Mouse (Mus musculus): ENCODE measurements at regions not wholly inside any gene's neighbourhood (a gene's known extent, or its start where the extent isn't known, plus 50 kb on each side); places are given as distances from the start of the nearest gene placed in this dataset.
A peak's percentile ranks its signal among the peaks of the same experiment; 100 is the strongest.

DNA sequence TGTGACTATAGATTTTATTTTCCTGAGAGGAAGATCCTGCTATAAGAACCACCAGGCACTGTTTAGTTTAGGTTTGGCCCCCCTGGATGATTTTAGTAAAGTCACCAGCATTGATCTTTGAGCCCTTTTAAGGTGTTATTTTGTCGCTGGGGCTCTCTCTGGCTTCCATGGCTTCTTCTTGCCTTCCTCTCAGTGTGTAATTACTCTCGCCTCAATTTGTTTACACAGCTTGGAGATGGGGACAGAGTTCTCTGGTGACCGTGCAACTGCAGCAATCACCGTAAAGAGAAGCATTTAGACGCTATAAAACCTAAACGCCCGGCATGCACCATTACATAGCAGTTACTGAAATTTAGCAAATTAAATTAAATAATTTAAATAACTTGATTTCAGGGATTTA lies 788.5 kb upstream of the Car8 start:
- peaks cover 8% of the 10 kb centered on the region for H3K27me3 ChIP-seq
- no peaks in the 10 kb centered on the region for H3K9me3 ChIP-seq
- ATAC-seq (ENCODE audit: insufficient number of reproducible peaks, insufficient read depth, low FRiP score, low TSS enrichment), result no peak
- WGBS, result 8% methylated on average over 7 of the region's 7 CpGs
- no peaks in the 10 kb centered on the region for H3K36me3 ChIP-seq
- no peak overlapping the region for H3K9ac ChIP-seq
- H3K27ac ChIP-seq, result no peak overlapping the region
- no peak overlapping the region for H3K4me3 ChIP-seq
- peaks cover 8% of the 10 kb centered on the region; the same call in 1 of the 2 replicates for H3K4me1 ChIP-seq
- peak overlapping the region; percentile 87; the same call in 1 of the 2 replicates for H3K4me2 ChIP-seq (replicated peaks)

DNA sequence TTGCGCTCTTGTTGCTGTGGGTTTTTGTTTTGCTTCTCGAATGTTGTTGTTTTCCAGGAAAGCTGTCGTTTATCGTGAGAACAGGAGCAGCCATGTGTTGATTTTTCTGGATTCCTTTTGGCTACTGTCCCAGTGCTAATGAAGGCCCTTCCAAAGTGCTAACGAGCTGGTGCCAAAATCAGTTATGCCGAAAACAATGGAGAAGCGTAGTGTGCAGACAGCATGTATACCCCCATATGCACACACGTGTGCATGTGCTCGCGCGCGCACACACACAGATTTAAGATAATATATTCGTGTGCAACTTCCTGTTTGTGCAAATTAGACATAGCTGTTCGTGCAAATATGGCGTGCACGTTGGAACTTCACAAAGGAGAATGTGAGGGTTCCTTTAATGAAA lies 788.0 kb upstream of the Car8 start:
- Histone ChIP-seq H3K36me3 (no peaks in the 10 kb centered on the region), H3K27ac (no peak overlapping the region), H3K4me3 (no peak overlapping the region), H3K27me3 (peaks cover 8% of the 10 kb centered on the region), H3K4me2 (replicated peaks) (no peak overlapping the region), H3K9me3 (no peaks in the 10 kb centered on the region), H3K4me1 (peaks cover 8% of the 10 kb centered on the region; the same call in 1 of the 2 replicates), H3K9ac (no peak overlapping the region)
- WGBS, result 80% methylated on average over 16 of the region's 16 CpGs
- no peak for ATAC-seq (ENCODE audit: insufficient number of reproducible peaks, insufficient read depth, low FRiP score, low TSS enrichment)

DNA sequence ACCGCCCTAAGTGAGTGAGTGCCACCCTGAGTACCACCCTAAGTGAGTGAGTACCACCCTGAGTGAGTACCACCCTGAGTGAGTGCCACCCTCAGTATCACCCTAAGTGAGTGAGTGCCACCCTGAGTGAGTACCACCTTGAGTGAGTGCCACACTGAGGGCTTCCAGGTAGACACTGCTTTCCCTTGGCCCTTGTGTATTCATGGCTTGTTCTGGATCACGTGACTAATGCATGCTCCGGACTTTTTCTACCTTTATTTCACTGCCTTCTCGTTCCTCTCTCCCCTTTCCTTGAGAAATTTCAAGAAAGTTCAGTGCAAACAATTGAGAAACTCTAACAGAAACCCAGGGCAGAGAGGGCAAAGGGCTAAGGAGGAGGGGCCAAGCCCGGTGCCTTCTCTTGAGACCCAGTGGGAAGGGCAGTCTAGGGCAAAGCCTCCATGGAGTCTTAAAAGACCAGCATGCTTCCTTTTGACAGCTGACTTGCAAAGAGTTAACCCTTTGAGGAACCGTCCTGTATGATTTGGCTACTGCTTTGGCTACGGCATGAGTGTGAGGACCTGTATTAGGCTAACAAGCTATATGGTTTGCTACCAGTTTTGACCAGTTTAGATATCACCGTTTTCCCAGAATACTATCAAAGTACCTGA lies 787.1 kb upstream of the Car8 start:
- H3K27me3 ChIP-seq, result peaks cover 8% of the 10 kb centered on the region
- H3K4me1 ChIP-seq, result peaks cover 8% of the 10 kb centered on the region; the same call in 1 of the 2 replicates
- H3K36me3 ChIP-seq, result no peaks in the 10 kb centered on the region
- H3K9ac ChIP-seq, result no peak overlapping the region
- WGBS, result 52% methylated on average over 8 of the region's 8 CpGs
- no peak overlapping the region for H3K4me3 ChIP-seq
- ATAC-seq (ENCODE audit: insufficient number of reproducible peaks, insufficient read depth, low FRiP score, low TSS enrichment), result no peak
- no peak overlapping the region for H3K4me2 ChIP-seq (replicated peaks)
- H3K27ac ChIP-seq, result no peak overlapping the region
- H3K9me3 ChIP-seq, result no peaks in the 10 kb centered on the region

DNA sequence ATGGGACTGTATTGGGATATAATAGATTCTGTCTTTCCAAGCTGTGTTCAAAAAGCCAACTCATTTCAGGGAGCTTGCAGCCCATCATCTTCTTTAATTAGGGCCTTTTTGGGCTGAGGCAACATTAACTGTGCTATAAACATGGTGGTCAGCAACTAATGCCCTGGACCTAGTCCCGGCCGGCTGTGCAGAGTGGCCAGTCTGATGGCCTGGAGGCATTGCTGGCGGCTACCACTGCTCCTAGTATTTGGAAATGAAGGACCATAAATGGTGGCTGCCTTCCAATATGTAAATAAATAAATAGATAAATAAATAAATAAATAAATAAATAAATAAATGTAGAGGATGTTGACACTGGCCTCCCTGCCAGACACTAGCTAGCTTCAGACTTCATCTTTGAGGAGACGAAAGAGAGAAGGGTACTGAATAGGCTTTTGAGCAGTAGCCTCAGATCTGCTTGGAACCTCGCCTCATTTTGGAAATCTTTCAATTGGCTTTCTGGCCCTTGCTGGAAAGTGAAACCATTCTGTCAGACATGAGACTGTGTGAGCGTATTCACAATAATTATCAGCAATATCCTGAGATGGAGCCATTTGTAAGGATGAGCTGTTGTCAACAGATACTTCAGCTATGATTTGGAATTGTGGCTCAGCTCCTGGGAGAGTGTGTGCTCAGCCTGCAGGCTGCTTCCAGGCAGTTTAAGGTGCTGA lies 785.5 kb upstream of the Car8 start:
- Histone ChIP-seq H3K9ac (no peak overlapping the region), H3K9me3 (no peaks in the 10 kb centered on the region), H3K4me2 (replicated peaks) (no peak overlapping the region), H3K4me3 (no peak overlapping the region), H3K4me1 (peaks cover 18% of the 10 kb centered on the region; the same call in 1 of the 2 replicates), H3K36me3 (no peaks in the 10 kb centered on the region), H3K27me3 (peaks cover 8% of the 10 kb centered on the region), H3K27ac (no peak overlapping the region)
- 83% methylated on average over 6 of the region's 6 CpGs for WGBS
- no peak for ATAC-seq (ENCODE audit: insufficient number of reproducible peaks, insufficient read depth, low FRiP score, low TSS enrichment)

DNA sequence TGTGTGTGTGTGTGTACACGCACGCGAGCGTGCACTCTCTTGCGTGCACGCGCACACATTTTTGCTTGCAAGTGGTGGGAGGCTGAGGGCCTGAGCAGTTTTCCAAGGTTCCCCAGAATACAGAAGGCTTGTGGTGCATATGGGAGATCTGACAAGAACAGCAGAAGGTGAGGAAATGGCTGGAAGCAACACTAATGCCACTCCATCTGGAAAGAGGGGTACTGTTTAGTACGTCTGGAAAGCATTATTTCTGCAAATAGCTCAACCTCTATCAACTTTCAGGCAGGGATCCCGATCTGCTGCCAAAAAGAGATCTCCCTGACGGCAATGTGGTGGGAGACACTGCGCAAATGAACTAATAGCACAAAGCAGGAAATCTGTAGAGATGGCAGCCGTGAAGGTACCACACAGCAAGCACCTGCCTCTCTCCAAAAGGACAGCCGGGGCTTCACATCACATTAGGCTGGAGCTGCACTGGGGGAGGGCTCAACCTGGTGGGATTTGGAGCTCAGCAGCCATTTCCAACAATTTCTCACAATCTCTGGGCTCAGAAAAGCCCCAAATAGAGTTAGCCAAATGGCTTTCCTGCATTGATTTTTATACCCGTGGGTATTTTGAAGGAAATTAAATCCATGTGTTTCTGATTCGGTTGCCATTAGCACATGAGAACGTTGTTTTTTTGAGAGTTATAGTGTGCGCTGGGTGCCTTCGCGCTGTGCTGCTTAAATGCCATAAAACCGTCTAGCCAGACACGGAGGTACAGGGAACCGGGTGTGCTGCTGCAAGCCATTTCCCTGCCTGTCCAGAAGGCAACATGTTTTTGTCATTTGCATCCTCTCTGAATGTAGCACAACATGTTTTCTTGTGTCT lies 780.6 kb upstream of the Car8 start:
- peaks cover 40% of the 10 kb centered on the region for H3K4me1 ChIP-seq
- H3K9me3 ChIP-seq, result no peaks in the 10 kb centered on the region
- peaks cover under 1% of the 10 kb centered on the region; the same call in 1 of the 2 replicates for H3K27me3 ChIP-seq
- H3K4me2 ChIP-seq (replicated peaks), result peak overlapping the region; percentile 19
- H3K27ac ChIP-seq, result peak overlapping the region; percentile 31; the same call in 1 of the 2 replicates
- no peak for ATAC-seq (ENCODE audit: insufficient number of reproducible peaks, insufficient read depth, low FRiP score, low TSS enrichment)
- 42% methylated on average over 22 of the region's 22 CpGs for WGBS
- no peak overlapping the region for H3K4me3 ChIP-seq
- no peak overlapping the region for H3K9ac ChIP-seq
- H3K36me3 ChIP-seq, result no peaks in the 10 kb centered on the region

DNA sequence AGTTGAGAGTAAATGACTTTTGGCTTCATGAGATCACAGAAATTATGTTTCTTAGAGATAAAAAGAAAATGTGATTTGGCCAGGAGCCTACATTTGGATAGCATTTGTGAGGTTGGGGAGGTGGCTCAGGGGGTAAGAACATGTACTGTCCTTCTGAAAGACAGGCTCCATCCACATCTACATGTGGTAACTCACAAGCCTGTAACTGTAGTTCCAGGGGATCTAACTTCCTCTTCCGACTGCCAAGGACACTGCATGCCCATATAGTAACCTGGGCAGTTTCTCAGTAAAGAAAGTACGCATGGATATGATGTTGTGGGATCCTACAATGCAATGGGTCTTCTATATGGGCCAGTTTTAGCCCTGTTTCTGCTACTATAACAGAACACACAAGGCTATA lies 779.4 kb upstream of the Car8 start:
- Histone ChIP-seq H3K9me3 (no peaks in the 10 kb centered on the region), H3K9ac (no peak overlapping the region), H3K4me3 (no peak overlapping the region), H3K27me3 (peaks cover 4% of the 10 kb centered on the region; the same call in 1 of the 2 replicates), H3K27ac (no peak overlapping the region), H3K4me2 (replicated peaks) (no peak overlapping the region), H3K36me3 (no peaks in the 10 kb centered on the region), H3K4me1 (peaks cover 40% of the 10 kb centered on the region)
- ATAC-seq (ENCODE audit: insufficient number of reproducible peaks, insufficient read depth, low FRiP score, low TSS enrichment), result no peak
- WGBS, result 98% methylated on average over 2 of the region's 2 CpGs

DNA sequence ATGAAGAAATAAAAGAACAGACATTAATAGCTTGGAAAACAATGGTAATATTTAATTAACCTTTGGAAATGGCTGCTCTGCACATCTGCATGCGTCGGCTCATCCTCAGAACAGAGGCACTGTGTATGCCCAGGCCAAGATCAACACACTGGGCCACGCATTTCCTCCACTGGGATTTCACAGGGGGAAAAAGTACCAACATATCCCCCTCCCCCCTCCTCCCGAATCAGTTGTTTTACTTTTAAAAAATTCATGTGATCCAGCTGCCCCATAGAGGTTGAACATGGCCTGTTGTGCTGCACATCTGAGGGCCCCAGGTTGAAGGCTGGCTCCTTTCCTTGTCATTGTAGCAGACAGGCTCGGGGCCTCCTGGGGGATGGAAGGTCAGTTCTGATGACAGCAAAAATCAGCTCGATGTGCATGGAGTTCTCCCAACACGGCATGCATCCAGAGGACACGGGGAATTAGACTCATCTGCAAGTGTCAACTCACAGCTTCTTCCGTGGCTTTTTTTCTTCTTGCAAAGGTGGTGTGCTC lies 777.7 kb upstream of the Car8 start:
- Histone ChIP-seq H3K27ac (no peak overlapping the region; the same call in 1 of the 2 replicates), H3K36me3 (no peaks in the 10 kb centered on the region), H3K9ac (no peak overlapping the region), H3K4me2 (replicated peaks) (no peak overlapping the region), H3K9me3 (no peaks in the 10 kb centered on the region), H3K27me3 (peaks cover 4% of the 10 kb centered on the region; the same call in 1 of the 2 replicates), H3K4me3 (no peak overlapping the region), H3K4me1 (peaks cover 40% of the 10 kb centered on the region)
- 48% methylated on average over 9 of the region's 9 CpGs for WGBS
- ATAC-seq (ENCODE audit: insufficient number of reproducible peaks, insufficient read depth, low FRiP score, low TSS enrichment), result no peak; the same call in 1 of the 2 replicates

DNA sequence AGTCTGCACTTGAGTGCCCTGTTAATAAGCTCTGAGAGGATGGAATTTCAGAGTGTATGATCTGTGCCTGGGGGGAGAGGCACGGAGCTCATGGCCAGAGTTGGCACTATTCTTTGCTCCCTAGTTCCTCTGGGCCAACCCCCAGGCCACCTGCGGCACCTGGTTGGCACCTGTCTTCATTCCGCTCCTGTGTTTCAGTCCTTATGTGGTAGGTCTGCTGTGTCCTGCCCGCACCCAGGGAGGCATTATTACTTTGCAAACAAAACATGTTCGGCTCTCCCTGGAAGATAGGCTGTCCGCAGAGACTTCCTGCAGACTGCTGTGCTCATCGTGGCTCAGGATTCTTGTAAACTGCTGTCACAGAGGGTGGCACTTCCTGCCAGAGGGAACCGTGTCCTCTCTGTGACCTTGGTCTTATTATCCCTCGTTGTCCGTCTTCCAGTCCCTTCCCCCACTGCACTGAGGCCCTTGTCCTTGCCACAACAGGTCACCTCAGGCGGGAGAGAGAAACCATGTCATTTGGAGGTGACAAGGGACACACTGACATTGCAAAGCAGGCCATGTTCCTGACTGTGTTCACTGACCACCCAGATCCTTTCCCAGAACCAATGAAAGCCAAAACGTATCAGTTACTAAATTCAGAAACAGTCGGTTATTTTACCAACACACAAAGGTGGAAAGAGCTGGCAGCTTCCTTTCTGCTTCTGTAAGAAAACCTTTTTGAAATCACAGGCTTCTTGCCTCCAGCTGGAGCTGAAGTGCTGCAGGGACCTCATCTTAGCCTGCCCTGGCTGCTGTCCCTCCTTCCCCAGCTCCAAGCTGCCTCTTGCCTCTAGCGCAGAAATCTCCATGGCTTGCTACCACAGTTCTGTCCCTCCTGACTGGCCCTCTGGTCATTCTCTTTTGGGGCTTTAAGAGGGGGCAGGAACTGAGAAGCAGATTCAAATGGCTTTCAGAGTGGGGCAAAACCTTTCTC lies 777.0 kb upstream of the Car8 start:
- ATAC-seq (ENCODE audit: insufficient number of reproducible peaks, insufficient read depth, low FRiP score, low TSS enrichment), result no peak
- Histone ChIP-seq H3K9me3 (no peaks in the 10 kb centered on the region), H3K36me3 (no peaks in the 10 kb centered on the region), H3K4me1 (peaks cover 45% of the 10 kb centered on the region), H3K27me3 (peaks cover 4% of the 10 kb centered on the region; the same call in 1 of the 2 replicates), H3K4me2 (replicated peaks) (no peak overlapping the region), H3K27ac (peak overlapping the region; percentile 48; the same call in 1 of the 2 replicates), H3K4me3 (no peak overlapping the region), H3K9ac (no peak overlapping the region)
- WGBS, result 17% methylated on average over 14 of the region's 14 CpGs

DNA sequence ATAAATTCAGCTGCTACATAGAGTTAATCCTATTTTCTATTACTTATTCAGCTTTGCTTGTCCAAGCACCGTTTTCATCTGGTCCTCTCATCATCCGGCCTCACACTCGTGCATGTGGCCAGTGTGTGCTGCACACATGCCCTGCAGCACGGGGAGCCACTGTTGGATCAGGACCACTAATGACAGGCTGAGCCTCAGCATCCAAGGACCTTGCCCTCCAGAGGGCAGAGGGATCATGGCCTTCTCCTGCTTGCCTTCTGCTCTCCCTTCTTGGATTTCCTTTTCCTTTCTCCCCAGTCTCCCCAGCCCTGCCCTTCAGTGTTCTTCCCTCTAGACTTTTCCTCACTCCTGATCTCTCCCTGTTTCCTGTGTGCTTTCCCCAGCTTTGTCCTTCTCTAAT lies 776.1 kb upstream of the Car8 start:
- H3K4me2 ChIP-seq (replicated peaks), result no peak overlapping the region
- 17% methylated on average over 4 of the region's 4 CpGs for whole genome bisulfite sequencing
- H3K9ac ChIP-seq, result no peak overlapping the region
- ATAC-seq (ENCODE audit: insufficient number of reproducible peaks, insufficient read depth, low FRiP score, low TSS enrichment), result no peak
- H3K4me1 ChIP-seq, result peaks cover 48% of the 10 kb centered on the region
- H3K27me3 ChIP-seq, result peaks cover 4% of the 10 kb centered on the region; the same call in 1 of the 2 replicates
- no peak overlapping the region for H3K4me3 ChIP-seq
- no peaks in the 10 kb centered on the region for H3K36me3 ChIP-seq
- no peaks in the 10 kb centered on the region for H3K9me3 ChIP-seq
- H3K27ac ChIP-seq, result no peak overlapping the region

DNA sequence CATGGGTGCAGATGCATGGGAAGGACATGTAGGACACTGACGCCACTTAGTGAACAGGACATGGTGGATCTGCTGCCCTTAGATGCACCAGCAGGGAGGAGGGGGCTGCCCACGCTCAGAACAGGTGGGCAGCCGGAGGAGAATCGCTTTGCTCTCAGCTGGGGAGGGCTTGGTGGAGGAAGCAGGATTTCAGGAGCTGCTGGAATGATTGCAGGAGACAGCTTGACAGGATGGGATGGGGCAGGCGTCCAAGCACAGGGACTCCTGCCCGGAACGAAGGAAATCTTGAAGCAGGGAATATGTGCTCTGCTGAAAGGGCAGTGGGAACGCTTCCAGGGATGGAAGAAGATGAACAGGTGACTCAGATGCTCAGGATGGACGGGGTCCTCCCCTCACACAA lies 773.9 kb upstream of the Car8 start:
- Histone ChIP-seq H3K4me1 (peaks cover 36% of the 10 kb centered on the region), H3K9ac (no peak overlapping the region), H3K27me3 (peaks cover 4% of the 10 kb centered on the region; the same call in 1 of the 2 replicates), H3K4me3 (no peak overlapping the region), H3K27ac (no peak overlapping the region), H3K36me3 (no peaks in the 10 kb centered on the region), H3K9me3 (no peaks in the 10 kb centered on the region), H3K4me2 (replicated peaks) (no peak overlapping the region)
- ATAC-seq (ENCODE audit: insufficient number of reproducible peaks, insufficient read depth, low FRiP score, low TSS enrichment), result no peak
- 61% methylated on average over 9 of the region's 9 CpGs for WGBS
